Mouse (Mus musculus) liver, embryonic 13.5 days (tissue): ENCODE results near the gene Lekr1. TPM values are rescaled to one million over a fixed set of nuclear protein-coding genes. Genes with fewer than 3 reads are reported as not detected.

Source experiments
- ATAC-seq: fragments of 200-750 bp; cut with Nextera tagmentation; 2 replicates; pipeline ENCODE4 v1.8.0; 2017; ENCODE audit warnings: low read depth, mild to moderate bottlenecking, moderate number of reproducible peaks, moderate library complexity
- DNase-seq: peaks from one replicate; pipeline ENCODE4 v3.0.0; 2022
- H3K27ac ChIP-seq: fragments of 300-500 bp; sonication (generic); 2 replicates; pipeline ENCODE4 v1.5.1; 2015; ENCODE audit warnings: moderate library complexity, mild to moderate bottlenecking, inconsistent platforms
- H3K27me3 ChIP-seq: fragments of 300-500 bp; sonication (generic); 2 replicates; pipeline ENCODE4 v1.6.1; 2015; ENCODE audit warnings: mild to moderate bottlenecking, inconsistent platforms
- H3K36me3 ChIP-seq: fragments of 300-500 bp; sonication (generic); 2 replicates; pipeline ENCODE4 v1.6.1; 2015; ENCODE audit warnings: mild to moderate bottlenecking, inconsistent platforms
- H3K4me1 ChIP-seq: fragments of 300-500 bp; sonication (generic); replicated peaks from 2 replicates; pipeline ENCODE4 v1.6.1; 2015; ENCODE audit warnings: inconsistent platforms
- H3K4me2 ChIP-seq: fragments of 300-500 bp; sonication (generic); 2 replicates; pipeline ENCODE4 v1.6.1; 2015; ENCODE audit warnings: inconsistent platforms, mild to moderate bottlenecking, moderate library complexity
- H3K4me3 ChIP-seq: fragments of 300-500 bp; sonication (generic); replicated peaks from 2 replicates; pipeline ENCODE4 v1.5.1; 2015; ENCODE audit warnings: mild to moderate bottlenecking, inconsistent platforms
- H3K9ac ChIP-seq: fragments of 300-500 bp; sonication (generic); 2 replicates; pipeline ENCODE4 v1.6.1; 2015; ENCODE audit warnings: mild to moderate bottlenecking, inconsistent platforms
- H3K9me3 ChIP-seq: fragments of 300-500 bp; sonication (generic); replicated peaks from 2 replicates; pipeline ENCODE4 v1.6.1; 2016; ENCODE audit warnings: inconsistent platforms
- WGBS: fragments of 180-500 bp; shearing (Covaris S2); methylation state at CpG from one replicate; pipeline ENCODE4 v1.1.7; 2015; ENCODE audit not compliant: insufficient replicate concordance; 5-methylcytosine and 5-hydroxymethylcytosine counted together
- microRNA-seq: library from miRNA; unstranded; fragments of <30 nt; microRNA quantifications from one replicate; pipeline ENCODE4, GENCODE M21; 2016
- polyA plus RNA-seq: library from polyadenylated mRNA; unstranded; fragments of >200 nt; fragmentation: Nextera tagmentation; extraction: Ambion mirVana; gene quantifications from 2 replicates; pipeline ENCODE4 v1.2.1, GENCODE M21; 2015

The Lekr1 gene
- polyA plus RNA-seq, 1 experiment from 2014 or later = 1.3 TPM

- DNase-seq (no peak), ATAC-seq (no peak)
- H3K36me3 ChIP-seq = no peaks in the 10 kb centered on the region
- no peak overlapping the region for H3K4me3 ChIP-seq
- H3K4me2 ChIP-seq = no peak overlapping the region
- H3K27me3 ChIP-seq = no peaks in the 10 kb centered on the region
- H3K4me1 ChIP-seq = peaks cover 20% of the 10 kb centered on the region
- no peak overlapping the region for H3K9ac ChIP-seq
- H3K9me3 ChIP-seq = no peaks in the 10 kb centered on the region
- no peak overlapping the region for H3K27ac ChIP-seq
- WGBS = 26% methylated on average over 6 of the region's 6 CpGs
These were observed 195.4 kb downstream of the Lekr1 start for GRCm38 (mm10) chr3:65861471-65861881.

GRCm38 (mm10) chr3:65863297-65863696 is 197.3 kb downstream of the Lekr1 start:
- H3K36me3 ChIP-seq = no peaks in the 10 kb centered on the region
- no peak for ATAC-seq
- peaks cover 19% of the 10 kb centered on the region for H3K4me1 ChIP-seq
- DNase-seq = peak; percentile 39
- no peak overlapping the region for H3K4me3 ChIP-seq
- no peaks in the 10 kb centered on the region for H3K9me3 ChIP-seq
- no peaks in the 10 kb centered on the region for H3K27me3 ChIP-seq
- no peak overlapping the region for H3K27ac ChIP-seq
- H3K9ac ChIP-seq = no peak overlapping the region
- 4% methylated on average over 11 of the region's 11 CpGs for WGBS
- H3K4me2 ChIP-seq = no peak overlapping the region

- H3K4me1 ChIP-seq = peaks cover 13% of the 10 kb centered on the region
- no peaks in the 10 kb centered on the region for H3K36me3 ChIP-seq
- H3K4me3 ChIP-seq = no peak overlapping the region
- 59% methylated on average over 16 of the region's 16 CpGs for WGBS
- H3K27ac ChIP-seq = no peak overlapping the region
- no peak overlapping the region for H3K9ac ChIP-seq
- ATAC-seq = no peak
- H3K27me3 ChIP-seq = no peaks in the 10 kb centered on the region
- no peak for DNase-seq
- no peaks in the 10 kb centered on the region for H3K9me3 ChIP-seq
- no peak overlapping the region for H3K4me2 ChIP-seq
These were observed 197.8 kb downstream of the Lekr1 start for GRCm38 (mm10) chr3:65863762-65864377.

GRCm38 (mm10) chr3:65868931-65869330 is 202.9 kb downstream of the Lekr1 start:
- no peak overlapping the region for H3K27ac ChIP-seq
- no peak for DNase-seq
- H3K9ac ChIP-seq = no peak overlapping the region
- no peaks in the 10 kb centered on the region for H3K9me3 ChIP-seq
- no peak for ATAC-seq
- no peak overlapping the region for H3K4me2 ChIP-seq
- H3K4me1 ChIP-seq = 0 out of 2 replicates have a peak, but pooled peaks cover 5% of the 10 kb centered on the region
- WGBS = 70% methylated on average over 8 of the region's 8 CpGs
- no peak overlapping the region for H3K4me3 ChIP-seq
- H3K36me3 ChIP-seq = no peaks in the 10 kb centered on the region
- no peaks in the 10 kb centered on the region for H3K27me3 ChIP-seq

GRCm38 (mm10) chr3:65869724-65870123 is 203.7 kb downstream of the Lekr1 start:
- no peak overlapping the region for H3K4me3 ChIP-seq
- 0 out of 2 replicates have a peak, but pooled peaks cover 5% of the 10 kb centered on the region for H3K4me1 ChIP-seq
- DNase-seq (no peak), ATAC-seq (no peak)
- no peak overlapping the region for H3K27ac ChIP-seq
- no peaks in the 10 kb centered on the region for H3K27me3 ChIP-seq
- H3K9ac ChIP-seq = no peak overlapping the region
- no peaks in the 10 kb centered on the region for H3K9me3 ChIP-seq
- H3K4me2 ChIP-seq = no peak overlapping the region
- H3K36me3 ChIP-seq = no peaks in the 10 kb centered on the region
- 55% methylated on average over 6 of the region's 6 CpGs for WGBS

GRCm38 (mm10) chr3:65871188-65871603 is 205.2 kb downstream of the Lekr1 start:
- DNase-seq = peak; percentile 2
- Histone ChIP-seq H3K27me3 (no peaks in the 10 kb centered on the region), H3K4me3 (no peak overlapping the region), H3K9ac (no peak overlapping the region), H3K4me1 (0 out of 2 replicates have a peak, but pooled peaks cover 5% of the 10 kb centered on the region), H3K27ac (no peak overlapping the region), H3K4me2 (no peak overlapping the region), H3K9me3 (no peaks in the 10 kb centered on the region), H3K36me3 (no peaks in the 10 kb centered on the region)
- WGBS = 39% methylated on average over 12 of the region's 12 CpGs
- ATAC-seq = peak; percentile 31; the same call in 1 of the 2 replicates

- H3K9ac ChIP-seq = no peak overlapping the region
- no peak for DNase-seq
- WGBS = 44% methylated on average over 10 of the region's 10 CpGs
- H3K27me3 ChIP-seq = no peaks in the 10 kb centered on the region
- no peaks in the 10 kb centered on the region for H3K36me3 ChIP-seq
- no peak for ATAC-seq
- H3K4me3 ChIP-seq = no peak overlapping the region
- H3K4me1 ChIP-seq = 0 out of 2 replicates have a peak, but pooled peaks cover 5% of the 10 kb centered on the region
- H3K27ac ChIP-seq = no peak overlapping the region
- H3K4me2 ChIP-seq = no peak overlapping the region
- no peaks in the 10 kb centered on the region for H3K9me3 ChIP-seq
These were observed 205.7 kb downstream of the Lekr1 start for GRCm38 (mm10) chr3:65871609-65872272.

- DNase-seq (no peak), ATAC-seq (no peak)
- no peak overlapping the region for H3K4me2 ChIP-seq
- WGBS = 34% methylated on average over 13 of the region's 13 CpGs
- H3K4me3 ChIP-seq = no peak overlapping the region
- H3K9ac ChIP-seq = no peak overlapping the region
- H3K9me3 ChIP-seq = no peaks in the 10 kb centered on the region
- no peaks in the 10 kb centered on the region for H3K27me3 ChIP-seq
- H3K4me1 ChIP-seq = 0 out of 2 replicates have a peak, but pooled peaks cover 5% of the 10 kb centered on the region
- no peaks in the 10 kb centered on the region for H3K36me3 ChIP-seq
- no peak overlapping the region for H3K27ac ChIP-seq
These were observed 207.2 kb downstream of the Lekr1 start for GRCm38 (mm10) chr3:65873093-65873830.

Small RNA genes lying within 50 kb of the gene (microRNA-seq; reads per million reads assigned to microRNA genes)
- gene Mir8120 = not detected

Other genes with a start within 250 kb of the Lekr1 start
- gene Tiparp, start 137.8 kb upstream of the Lekr1 start, polyA plus RNA-seq = 7.3 and 8.8 TPM in 2 replicates